Mouse (Mus musculus) right cerebral cortex, postnatal 36 days (tissue): ENCODE results near the gene Ensa.
"Not testable (repeated sequence)": the region's sequence is repeated elsewhere in the genome, so short reads cannot be mapped to it uniquely, and the experiment has no call there.

Experiments used
- DNase-seq, 2 experiments: peaks; one replicate each; pipeline ENCODE4 v3.0.0; 2022; ENCODE audit warnings: low spot score in 2 of 2, mixed read lengths in 1 of 2

The Ensa gene

DNA sequence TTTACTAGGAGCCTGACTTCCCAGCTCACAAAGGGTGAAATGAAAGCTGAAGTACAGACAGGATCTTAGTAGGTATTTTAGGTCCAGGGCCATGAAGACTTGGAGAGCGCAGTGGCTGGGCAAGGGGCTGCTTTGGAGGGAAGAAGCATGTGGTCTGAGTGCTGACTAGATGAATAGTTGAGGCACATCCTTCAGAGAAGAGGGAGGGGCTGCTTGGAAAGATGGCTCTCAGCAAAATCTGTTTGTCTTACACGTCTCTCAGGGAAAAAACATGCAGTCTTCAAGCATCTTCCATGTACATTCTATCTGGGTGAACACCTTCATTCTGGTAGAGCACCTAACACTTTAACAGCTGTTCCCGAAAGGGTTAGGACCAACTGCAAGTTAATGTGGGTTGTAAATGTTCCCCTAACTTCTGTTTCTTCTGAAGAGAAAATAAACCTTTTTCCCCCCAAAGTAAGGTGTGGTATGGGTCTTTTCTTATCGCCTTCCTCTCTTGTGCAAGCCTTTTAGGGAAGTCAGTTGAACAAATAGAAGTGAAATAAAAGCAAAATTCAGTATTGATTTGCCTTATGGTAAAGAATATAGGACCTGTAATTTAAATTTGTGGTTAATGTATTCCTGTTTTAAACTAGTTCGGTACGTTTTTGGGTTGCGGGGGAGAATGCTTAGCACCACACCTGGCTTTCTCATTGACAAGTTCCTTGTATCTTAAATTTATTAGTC is 38.1 kb downstream of the Ensa start:
- no peak for DNase-seq

DNA sequence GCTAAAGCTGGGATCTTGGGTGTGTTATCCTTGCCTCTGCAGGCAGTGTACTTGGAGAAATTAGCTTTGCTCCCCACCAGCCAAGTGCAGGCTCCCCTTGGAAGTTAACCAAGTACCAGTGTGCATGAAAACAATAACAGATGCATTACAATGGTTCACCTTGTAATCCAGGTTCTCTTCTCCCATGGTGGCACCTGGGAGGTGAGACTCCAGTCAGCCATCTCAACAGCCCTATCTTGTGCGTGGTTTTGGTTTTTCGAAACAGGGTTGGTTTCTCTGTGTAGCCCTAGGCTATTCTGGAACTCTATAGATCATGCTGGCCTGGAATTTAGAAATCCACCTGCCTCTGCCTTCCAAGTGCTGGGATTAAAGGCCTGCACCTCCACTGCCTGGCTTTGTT is 38.7 kb downstream of the Ensa start:
- DNase-seq, result no peak

DNA sequence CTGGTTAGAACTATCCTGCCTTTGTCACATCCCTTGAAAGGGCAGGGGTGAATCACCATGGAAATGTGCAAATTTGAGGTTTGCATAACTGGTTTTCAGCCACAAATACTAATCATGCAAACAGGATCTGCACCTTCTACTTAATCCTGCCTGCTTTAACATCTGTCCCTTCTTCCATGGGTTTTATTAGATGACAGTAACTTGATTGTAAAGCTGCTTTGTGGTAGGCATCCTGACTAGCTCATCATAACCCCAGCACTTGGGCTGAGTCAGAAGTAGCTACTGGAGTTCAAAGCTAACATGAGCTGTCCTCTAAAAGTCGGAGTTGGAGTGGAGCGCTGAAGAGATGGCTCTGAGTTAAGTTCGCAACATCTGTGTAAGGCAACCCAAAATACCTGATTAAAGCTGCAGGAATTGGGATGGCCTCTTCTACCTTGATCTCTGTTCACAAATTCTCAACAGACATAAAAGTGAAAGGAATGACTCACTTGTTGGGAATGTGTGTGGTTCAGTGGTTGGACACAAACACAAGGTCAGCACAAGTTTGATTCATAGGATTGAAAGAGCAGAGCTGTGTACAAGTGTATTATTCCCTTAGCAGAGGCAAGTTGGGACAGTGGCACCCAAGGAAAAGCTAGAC is 39.3 kb downstream of the Ensa start:
- no peak for DNase-seq

DNA sequence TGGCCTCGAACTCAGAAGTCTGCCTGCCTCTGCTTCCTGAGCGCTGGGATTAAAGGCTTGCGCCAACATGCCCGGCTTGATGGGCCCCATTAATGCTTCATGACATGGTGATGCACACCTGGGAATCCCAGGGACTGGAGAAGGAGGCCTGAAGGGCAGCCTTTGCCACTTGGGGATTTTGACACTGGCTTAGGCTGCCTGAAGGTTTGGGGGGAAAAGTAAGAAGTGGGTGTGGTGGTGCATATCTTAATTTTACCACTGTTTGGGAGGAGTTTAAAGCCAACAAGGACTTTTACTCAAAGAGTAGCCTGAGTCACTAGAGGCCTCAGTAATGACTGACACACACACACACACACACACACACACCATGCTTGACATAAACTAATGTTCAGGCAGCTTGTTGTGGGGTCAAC is 40.2 kb downstream of the Ensa start:
- no peak for DNase-seq

DNA sequence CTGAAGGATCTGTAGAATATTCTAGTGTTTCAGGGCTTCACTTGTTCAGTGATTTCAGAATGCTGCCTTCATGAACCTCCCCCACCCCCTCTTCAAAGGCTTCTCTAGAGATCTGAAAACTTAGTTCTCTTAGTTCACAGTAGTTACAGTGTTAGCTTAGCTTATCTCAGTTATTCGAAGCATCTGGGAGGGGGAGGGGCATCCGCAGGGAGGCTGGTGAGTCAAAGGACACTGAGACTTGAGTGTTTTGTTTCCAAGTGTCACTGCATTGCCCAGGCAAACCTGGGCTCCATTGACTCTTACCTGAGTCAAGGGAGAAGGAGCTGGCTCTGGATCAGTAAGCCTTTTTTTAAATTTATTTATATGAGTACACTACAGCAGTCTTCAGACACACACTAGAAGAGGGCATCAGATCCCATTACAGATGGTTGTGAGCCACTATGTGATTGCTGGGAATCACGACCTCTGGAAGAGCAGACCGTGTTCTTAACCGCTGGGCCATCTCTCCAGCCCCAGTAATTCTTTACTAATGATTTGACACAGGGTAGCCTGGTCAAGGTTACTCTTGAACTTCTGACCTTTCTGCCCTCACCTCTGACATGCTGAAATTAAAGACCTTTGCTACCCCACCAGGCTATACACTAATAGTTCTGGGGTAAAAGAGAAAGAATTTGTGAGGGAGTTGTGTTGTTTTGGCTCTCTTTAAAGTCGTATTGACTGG is 41.5 kb downstream of the Ensa start:
- no peak for DNase-seq

DNA sequence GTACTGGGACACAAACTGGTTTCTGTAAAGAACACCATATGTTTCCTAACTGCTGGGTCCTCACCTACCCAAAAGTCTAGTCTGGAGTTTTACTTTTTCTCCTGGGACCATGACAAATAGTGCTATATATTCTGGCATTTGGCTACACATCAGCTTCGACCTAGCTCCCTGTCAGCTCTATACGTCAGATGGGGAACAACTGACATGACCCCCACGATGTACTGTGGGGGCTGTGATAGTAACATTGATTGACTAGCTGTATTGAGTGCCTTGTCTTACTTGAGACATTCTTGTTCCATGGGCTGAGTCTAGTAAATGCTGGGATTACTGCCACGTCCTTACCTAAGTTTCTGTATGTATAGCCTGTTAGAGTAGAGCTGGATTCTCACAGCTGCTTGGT is 42.7 kb downstream of the Ensa start:
- DNase-seq, result no peak

DNA sequence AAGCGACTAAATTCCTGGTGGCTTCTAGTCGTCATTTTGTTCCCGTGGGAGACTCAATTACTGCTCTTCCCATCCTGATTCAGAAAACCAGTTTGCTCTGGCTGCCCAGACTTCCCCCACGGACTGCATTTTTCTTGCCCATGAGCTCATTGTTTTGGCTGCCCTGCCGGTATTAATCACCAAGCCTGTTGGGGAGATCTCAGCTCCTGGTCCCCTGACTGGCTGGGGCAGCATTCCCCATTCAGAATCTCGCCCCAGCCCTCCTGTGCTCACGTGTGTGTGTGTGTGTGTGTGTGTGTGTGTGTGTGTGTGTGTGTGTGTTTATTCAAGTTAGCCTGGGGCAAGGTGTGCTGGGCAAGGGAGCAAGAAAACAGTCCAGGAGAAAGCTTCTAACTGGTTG is 43.2 kb downstream of the Ensa start:
- no peak for DNase-seq

DNA sequence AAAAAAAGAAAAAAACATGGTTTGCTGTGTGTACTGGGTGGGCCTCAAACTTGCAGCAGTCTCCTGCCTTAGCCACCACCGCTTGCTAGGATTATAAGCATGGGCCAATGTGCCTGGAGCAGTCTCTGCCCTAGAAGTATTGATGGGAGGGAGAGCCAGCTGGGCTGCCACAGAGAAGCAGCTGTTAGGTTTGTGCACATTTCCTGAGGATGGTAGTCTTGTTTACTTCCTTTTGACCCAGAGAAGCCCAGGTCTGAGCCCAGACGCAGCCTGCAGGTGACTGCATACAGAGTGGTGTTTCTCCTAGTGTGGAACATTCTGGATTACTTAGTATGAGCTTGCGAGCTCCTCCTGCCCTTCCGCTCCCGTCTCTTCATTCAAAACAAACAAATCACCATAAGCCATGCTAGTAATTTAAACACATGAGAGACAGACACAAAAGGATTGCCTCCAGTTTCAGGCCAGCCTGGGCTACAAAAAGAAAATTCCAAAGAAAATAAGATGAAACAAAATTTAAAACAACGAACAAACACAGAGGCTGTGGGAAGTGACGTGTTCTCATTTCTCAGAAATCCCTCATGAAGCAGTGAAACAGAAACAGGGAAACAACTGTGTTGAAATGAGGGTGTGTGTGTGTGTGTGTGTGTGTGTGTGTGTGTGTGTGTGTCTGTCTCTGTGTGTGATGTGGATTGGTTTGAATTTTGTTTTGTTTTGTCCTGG is 44.0 kb downstream of the Ensa start:
- DNase-seq, result no peak

DNA sequence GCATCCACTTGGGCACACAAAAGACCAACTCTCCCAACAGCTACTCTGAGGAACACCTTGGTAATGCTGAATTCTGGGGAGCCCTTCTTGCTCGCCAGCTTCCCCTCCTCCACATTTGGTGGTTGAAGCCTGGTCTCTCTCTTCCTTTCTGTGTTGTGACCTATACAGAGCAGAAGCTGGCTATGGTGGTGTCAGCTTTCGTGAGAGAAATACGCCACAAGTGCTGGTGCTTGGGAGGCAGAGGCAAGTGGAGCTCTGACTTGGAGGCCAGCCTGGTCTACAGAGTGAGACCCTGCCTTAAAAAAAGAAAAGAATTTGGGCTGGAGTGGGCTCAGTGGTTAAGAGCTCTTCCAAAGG is 44.5 kb downstream of the Ensa start:
- no peak for DNase-seq

DNA sequence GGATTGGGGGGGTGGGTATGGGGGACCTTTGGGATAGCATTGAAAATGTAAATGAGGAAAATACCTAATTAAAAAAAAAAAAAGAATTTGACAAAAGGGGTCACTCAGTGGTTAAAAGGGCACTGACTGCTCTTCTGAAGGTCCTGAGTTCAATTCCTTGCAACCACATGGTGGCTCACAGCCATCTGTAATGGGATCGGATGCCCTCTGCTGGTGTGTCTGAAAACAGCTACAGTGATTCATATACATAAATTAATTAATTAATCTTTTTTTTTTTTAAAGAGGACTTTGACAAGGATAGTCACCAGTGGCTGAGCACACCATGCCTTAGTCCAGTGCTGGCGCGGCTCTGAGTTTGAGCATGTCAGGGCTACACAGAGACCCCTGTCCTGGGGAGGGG is 45.6 kb downstream of the Ensa start:
- DNase-seq, result not testable (repeated sequence)

DNA sequence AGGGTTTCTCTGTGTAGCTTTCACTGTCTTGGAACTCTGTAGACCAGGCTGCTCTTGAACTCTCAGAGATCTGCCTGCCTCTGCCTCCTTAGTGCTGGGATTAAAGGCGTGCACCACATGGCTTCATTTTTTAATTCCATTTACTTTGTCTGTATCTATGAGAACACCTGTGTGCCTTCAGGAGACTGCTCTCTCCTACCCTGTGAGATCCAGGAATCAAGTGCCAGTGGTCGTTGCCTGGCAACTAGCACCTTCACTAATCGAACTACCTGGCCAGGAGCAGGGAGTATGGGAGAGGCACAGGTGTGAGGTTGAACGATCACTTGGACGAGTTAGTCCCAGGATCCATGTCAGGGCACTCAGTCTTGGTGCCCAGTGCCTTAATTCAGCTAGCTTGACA is 46.4 kb downstream of the Ensa start:
- no peak for DNase-seq

DNA sequence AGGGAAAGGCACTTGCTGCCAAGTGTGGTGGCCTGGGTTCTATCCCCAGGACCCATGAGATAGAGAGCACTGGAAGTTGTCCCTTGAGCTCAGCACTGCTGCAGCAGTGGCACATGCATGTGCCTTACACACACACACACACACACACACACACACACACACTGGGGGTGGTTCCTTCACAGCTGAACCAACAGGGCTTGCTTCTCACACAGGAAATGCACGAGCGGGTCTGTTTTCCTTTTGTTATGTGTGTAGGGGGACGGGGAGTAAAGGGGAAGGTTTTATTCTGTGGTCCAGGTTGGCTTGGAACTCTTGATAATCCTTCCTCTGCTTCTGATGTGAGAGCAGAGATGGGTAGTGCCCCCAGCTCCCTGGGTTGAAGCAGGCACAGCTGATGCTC is 47.7 kb downstream of the Ensa start:
- DNase-seq, result no peak

DNA sequence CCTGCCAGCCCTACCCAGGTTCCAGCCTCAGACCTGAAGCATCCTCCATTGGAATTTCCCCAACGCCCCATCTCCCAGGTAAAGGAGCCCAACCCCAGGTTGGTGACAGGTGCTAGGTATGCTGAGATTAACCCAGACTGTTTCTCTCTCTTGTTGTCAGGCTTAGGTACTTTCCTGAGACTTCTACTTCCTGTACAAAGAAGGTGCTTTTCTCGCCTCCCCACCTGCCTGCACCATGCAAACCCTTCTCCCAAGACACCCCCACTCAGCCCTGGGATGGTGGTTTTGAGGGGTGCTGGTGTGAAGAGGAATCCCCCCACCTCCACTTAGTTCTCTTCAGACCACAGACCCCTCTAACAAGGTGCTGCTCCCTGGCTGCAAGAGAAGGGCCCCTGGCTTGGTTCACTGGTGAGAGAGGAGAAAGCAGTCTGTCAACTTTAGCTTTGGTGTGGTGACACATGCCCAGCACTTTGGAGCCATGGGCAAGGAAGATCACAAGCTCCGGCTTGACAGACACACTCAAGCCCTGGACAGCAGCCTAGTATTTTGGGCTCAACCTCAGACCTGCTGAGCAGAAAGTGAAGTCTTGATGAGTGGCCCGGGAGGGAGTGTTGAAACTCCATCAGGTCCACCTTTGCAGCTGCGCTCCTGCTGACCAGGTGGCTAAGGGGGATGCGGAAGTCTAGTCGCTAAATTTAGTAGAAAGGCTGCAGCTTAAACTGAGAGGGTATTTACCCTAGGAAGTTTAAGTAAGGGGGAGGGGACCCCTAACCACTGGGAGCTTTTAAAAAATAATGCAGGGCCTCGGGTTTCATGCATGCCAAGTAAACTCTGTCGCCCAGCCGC is 48.3 kb downstream of the Ensa start:
- DNase-seq, result no peak

DNA sequence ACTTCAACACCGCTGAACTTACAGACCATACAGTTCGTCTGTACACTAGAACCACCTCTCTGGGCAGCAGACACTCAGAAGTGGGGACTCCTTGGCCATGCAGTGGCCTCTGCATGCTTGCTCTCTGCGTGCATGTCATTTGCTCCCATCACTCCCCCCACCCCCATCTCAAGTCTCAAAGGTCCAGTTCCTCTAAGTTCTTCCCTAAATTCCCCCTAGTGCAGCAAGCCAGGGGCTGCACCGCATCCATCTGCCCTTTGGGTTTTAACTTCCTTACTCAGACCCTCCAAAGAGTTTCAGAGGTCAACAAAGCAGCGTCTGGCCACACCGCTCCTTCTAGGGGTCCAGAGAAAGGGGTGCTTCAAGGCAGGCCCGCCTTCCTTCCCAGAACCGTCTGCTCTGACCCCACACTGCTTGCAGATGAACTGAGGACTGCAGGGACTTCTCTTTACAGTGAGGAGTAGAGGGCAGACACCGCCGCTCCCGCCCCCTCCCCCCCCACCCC is 49.0 kb downstream of the Ensa start:
- no peak for DNase-seq

DNA sequence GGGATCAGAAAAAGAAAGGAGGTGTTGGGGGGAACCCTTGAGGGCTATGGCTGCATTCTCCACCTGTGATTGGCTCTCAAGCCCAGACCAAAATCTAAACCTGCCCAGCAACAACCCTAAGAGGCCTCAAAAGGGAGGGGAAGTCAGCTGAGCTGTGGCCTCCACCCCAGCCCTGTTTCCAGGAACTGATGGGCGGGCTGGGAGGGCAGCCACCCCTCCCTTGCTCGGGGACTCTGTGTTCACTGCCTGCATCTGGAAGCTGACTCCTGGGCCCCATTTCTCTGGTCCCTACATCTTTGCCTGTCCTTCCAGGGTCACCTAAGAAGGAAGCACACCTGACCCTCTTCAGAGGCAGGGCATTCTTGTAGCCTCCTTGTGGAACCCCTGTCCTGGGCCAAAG is 49.4 kb downstream of the Ensa start:
- DNase-seq, result no peak

DNA sequence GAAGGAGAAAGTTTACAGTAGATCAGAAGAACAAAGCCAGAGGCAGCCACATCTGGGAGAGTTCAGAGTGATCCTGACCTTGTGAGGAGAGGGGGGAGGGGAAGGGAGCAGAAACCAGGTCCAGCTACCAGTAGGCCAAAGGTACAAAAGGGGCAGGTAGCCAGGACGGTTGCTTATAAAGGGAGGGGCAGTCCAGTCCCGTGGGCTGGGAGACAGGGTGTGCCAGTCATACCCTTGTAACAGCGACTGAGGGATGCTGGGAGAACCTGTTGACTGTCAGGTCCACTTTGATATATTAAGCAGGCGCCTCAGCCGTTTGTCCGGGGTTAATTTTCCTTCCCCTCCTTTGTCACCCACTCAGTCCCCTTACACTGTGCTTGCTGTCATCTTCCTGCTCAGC is 50.0 kb downstream of the Ensa start:
- no peak for DNase-seq

DNA sequence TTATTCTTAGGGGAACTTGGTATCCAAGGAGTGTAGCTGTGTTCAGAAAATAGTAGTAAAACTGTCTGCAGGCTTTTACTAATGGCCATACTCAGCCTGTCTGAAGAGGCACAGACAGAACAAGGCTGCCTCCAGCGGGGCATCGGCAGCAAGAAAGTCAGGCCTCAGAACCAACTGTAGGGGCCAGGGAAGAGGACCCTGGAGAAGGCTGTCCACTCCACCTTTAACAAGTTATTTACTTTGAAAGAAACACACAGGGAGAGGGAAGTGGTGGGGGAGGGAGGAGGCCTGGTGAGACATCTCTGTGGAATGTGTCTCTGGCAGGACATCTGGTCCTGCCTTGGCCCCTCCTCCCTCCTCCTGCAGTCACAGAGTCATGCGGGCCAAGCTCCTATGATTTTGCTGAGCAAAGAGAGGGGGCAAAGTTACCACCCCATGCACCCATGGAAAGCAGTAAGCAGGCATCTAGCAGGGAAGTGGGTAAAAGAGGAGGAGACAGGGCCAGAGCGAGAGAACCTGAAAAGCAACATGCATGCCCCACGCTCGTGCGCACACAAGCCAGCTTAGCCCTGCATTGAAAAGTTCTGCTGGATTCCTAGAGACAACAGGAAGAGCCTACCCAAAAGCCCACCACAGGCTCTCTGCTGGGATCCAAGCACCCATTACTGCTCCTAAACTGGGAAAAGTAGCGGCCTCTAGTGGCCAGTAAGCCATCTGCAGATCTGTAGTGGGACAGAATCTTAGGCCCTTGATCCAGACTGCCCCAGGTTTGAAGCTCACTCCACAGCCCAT is 50.7 kb downstream of the Ensa start:
- DNase-seq, result peak in 1 of 2 experiments; percentile 39

DNA sequence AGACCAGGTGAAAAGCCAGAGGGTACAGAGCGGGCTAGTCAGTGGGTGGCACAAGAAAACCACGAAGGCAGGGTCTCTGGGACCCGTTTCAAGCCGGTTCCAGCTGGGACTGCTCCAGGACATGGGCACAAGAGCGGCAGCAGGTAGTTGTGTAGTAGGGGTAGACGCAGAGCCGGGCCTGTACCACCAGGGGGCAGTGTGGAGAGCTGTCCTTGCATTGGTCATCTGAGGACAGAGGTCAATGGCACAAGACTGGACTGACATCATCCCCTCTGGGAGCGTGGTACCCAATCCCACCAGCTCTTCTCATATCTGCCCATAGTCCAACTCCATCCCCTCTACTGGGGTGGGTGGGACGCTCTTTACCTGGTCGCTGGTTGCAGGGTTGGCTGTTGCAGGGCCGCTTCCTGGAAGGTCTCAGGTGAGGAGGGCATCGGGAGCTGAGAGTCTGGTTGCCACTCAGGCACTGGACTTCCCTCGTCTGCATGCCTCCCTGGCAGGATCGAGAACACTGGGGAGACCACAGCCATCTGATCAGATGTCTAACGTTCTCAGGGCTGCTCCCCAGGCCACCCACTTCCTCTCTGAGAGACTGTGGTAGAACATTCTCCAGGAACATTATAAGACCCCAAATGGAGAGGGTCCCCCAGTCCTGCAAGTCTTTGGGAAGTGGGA is 52.1 kb downstream of the Ensa start:
- peak in 1 of 2 experiments; percentile 36 for DNase-seq

DNA sequence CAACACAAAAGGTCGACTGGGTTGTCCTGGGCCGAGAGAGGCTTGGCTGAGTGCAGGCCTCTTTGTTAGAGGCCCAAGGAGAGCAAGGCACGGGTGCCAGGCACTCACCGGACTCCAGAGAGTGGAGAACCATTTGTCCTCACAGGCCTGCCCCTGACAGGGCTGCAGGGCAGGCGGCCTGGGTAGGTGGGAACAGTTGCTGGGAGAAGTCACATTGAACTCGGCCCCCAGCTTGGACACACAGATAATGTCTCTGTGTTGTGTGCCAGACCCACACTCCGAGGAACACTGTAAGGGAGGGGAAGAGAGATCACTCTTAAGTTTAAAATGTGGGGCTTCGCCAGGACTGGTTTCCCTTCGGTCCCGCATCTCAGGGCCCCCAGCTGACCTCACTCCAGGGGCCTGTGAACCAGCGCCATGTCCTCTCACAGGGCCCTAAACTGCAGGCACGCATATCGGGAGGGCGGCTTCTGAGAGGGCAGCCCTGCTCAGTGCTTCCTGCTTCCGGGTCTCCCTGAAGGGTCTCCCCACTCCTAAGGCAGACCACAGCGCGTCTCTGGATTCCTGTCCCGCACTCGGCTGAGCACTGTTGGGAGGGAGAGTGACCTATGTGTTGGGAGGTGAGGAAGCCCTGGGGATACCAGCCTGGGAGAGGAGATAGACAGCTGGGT is 52.8 kb downstream of the Ensa start:
- DNase-seq, result no peak
